Mouse (Mus musculus): ENCODE measurements around the gene Ogdhl.

DNA sequence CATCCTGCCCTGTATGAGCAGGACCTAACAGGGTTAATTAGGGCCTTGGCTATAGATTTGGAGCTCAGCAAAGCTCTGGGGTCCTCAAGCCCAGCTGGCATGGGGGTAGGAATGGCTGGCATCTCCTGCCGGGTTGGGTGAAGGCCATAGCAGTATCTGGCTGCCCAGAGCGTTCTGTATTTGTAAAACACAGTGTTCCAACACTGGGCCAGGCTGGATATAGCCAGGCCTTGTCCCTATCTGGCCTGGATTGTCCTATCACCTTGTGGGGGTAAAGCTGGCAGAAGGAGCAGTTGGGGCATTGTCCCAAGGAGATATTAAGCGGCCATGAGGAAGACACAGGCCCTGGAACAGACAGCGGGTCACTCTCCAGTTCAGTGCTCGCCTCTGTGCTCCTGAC is 1.4 kb downstream of the Ogdhl start:
- TF ChIP-seq CTCF (IDR thresholded peaks at IDR 0.05; ENCODE audit: borderline replicate concordance, control insufficient read depth, extremely low read depth, insufficient read depth, low read length, poor library complexity): no peak
- TF ChIP-seq POLR2A (IDR thresholded peaks at IDR 0.05; ENCODE audit: control insufficient read depth, extremely low read depth, insufficient read depth, low read length, poor library complexity): no peak

Measured in thymus, adult 2 months (tissue).